Mouse (Mus musculus) CH12.LX (cell line): ENCODE measurements around the gene Fam13a. TPM values are rescaled to one million over a fixed set of nuclear protein-coding genes. Genes with fewer than 3 reads are reported as not detected.

ENCODE experiments used
- DNase-seq: peaks from one replicate; pipeline ENCODE4 v3.0.0-alpha.2; 2013; ENCODE audit errors: extremely low read depth
- H3K27ac ChIP-seq: 2 replicates; pipeline ENCODE4 v1.5.1; 2012; ENCODE audit warnings: low read depth, mild to moderate bottlenecking, control low read depth, moderate library complexity; ENCODE audit not compliant: insufficient read depth
- H3K27me3 ChIP-seq: replicated peaks from 2 replicates; pipeline ENCODE3; 2012; ENCODE audit warnings: inconsistent platforms
- H3K36me3 ChIP-seq, 2 experiments: replicated peaks in 1 of 2; 2 replicates each; pipeline versions ENCODE3 to v1.6.1; 2012; ENCODE audit warnings: inconsistent platforms in 1 of 2, low read length in 1 of 2, mild to moderate bottlenecking in 1 of 2, mixed read lengths in 1 of 2, moderate library complexity in 1 of 2; ENCODE audit not compliant: control insufficient read depth in 1 of 2, insufficient read depth in 1 of 2
- H3K4me1 ChIP-seq, 2 experiments: 2 replicates each; pipeline ENCODE4 v1.6.1; 2012; ENCODE audit warnings: inconsistent platforms in 1 of 2, moderate library complexity in 1 of 2; ENCODE audit not compliant: insufficient read depth in 2 of 2, control insufficient read depth in 1 of 2
- H3K4me2 ChIP-seq: 2 replicates; pipeline ENCODE4 v1.6.1; 2012; ENCODE audit warnings: low read depth, mild to moderate bottlenecking, control low read depth; ENCODE audit not compliant: poor library complexity, insufficient read depth, severe bottlenecking
- H3K4me3 ChIP-seq, 3 experiments: fragments of 150-350 bp in 1 of 3; sonication (generic) in 1 of 3; replicated peaks in 1 of 3; 2 replicates each; pipeline versions ENCODE3 to v1.5.1; 2011 to 2012; ENCODE audit warnings: low read depth in 2 of 3, low read length in 2 of 3, mild to moderate bottlenecking in 2 of 3, moderate library complexity in 2 of 3, control low read depth in 1 of 3, improper control_type of control experiment in 1 of 3, inconsistent platforms in 1 of 3, mixed read lengths in 1 of 3; ENCODE audit not compliant: poor library complexity in 1 of 3
- H3K79me2 ChIP-seq: replicated peaks from 2 replicates; pipeline ENCODE4 v1.6.1; 2012; ENCODE audit warnings: mild to moderate bottlenecking, moderate library complexity; ENCODE audit not compliant: control insufficient read depth, poor library complexity, insufficient read depth, severe bottlenecking; ENCODE audit errors: extremely low read depth
- H3K9ac ChIP-seq: 2 replicates; pipeline ENCODE4 v1.6.1; 2012; ENCODE audit warnings: low read depth, mild to moderate bottlenecking, control low read depth, moderate library complexity; ENCODE audit not compliant: insufficient read depth
- H3K9me3 ChIP-seq: replicated peaks from 2 replicates; pipeline ENCODE3; 2012; ENCODE audit warnings: low read length, inconsistent platforms, mixed read lengths
- CHD1 ChIP-seq: IDR thresholded peaks from 2 replicates; pipeline ENCODE4 v1.6.1; 2012; ENCODE audit warnings: low read depth, low read length, improper control_type of control experiment, inconsistent platforms
- CHD2 ChIP-seq: IDR thresholded peaks from 2 replicates; pipeline ENCODE4 v1.6.1; 2011; ENCODE audit warnings: low read length, improper control_type of control experiment
- CTCF ChIP-seq, 2 experiments: IDR thresholded peaks in 1 of 2; conservative IDR thresholded peaks in 1 of 2; 2 replicates each; pipeline ENCODE4 v1.5.1; 2011 to 2012; ENCODE audit warnings: low read depth in 2 of 2, low read length in 2 of 2, improper control_type of control experiment in 1 of 2, inconsistent platforms in 1 of 2, mild to moderate bottlenecking in 1 of 2, moderate library complexity in 1 of 2
- EP300 ChIP-seq: IDR thresholded peaks from 2 replicates; pipeline ENCODE4 v1.6.1; 2011; ENCODE audit warnings: low read length, improper control_type of control experiment
- HCFC1 ChIP-seq: IDR thresholded peaks from 2 replicates; pipeline ENCODE4 v1.6.1; 2012; ENCODE audit warnings: low read depth, mild to moderate bottlenecking, inconsistent platforms, low read length, improper control_type of control experiment
- JUND ChIP-seq: conservative IDR thresholded peaks from 2 replicates; pipeline ENCODE4 v1.6.1; 2011; ENCODE audit warnings: low read depth, low read length, improper control_type of control experiment
- KAT2A ChIP-seq: IDR thresholded peaks from 2 replicates; pipeline ENCODE4 v1.6.1; 2012; ENCODE audit warnings: low read length, improper control_type of control experiment, inconsistent platforms; ENCODE audit not compliant: insufficient replicate concordance
- MAFK ChIP-seq: IDR thresholded peaks from 2 replicates; pipeline ENCODE4 v1.6.1; 2011; ENCODE audit warnings: low read length, improper control_type of control experiment; ENCODE audit not compliant: insufficient replicate concordance
- MAX ChIP-seq: IDR thresholded peaks from 2 replicates; pipeline ENCODE4 v1.6.1; 2011; ENCODE audit warnings: low read length, improper control_type of control experiment
- MAZ ChIP-seq: IDR thresholded peaks from 2 replicates; pipeline ENCODE4 v1.6.1; 2012; ENCODE audit warnings: low read depth, mild to moderate bottlenecking, inconsistent platforms, low read length, improper control_type of control experiment, moderate library complexity
- MEF2A ChIP-seq: IDR thresholded peaks from 2 replicates; pipeline ENCODE4 v1.6.1; 2014; ENCODE audit warnings: low read depth, mild to moderate bottlenecking, inconsistent platforms, low read length, improper control_type of control experiment, borderline replicate concordance
- MYC ChIP-seq: IDR thresholded peaks from 2 replicates; pipeline ENCODE4 v1.6.1; 2011; ENCODE audit warnings: low read depth, mild to moderate bottlenecking, improper control_type of control experiment, low read length
- NELFE ChIP-seq: IDR thresholded peaks from 2 replicates; pipeline ENCODE4 v1.6.1; 2011; ENCODE audit warnings: low read depth, low read length, improper control_type of control experiment
- NRF1 ChIP-seq: IDR thresholded peaks from 2 replicates; pipeline ENCODE4 v1.6.1; 2014; ENCODE audit warnings: low read depth, mild to moderate bottlenecking, inconsistent platforms, low read length, improper control_type of control experiment, moderate library complexity
- PAX5 ChIP-seq: IDR thresholded peaks from 2 replicates; pipeline ENCODE4 v1.6.1; 2012; ENCODE audit warnings: low read length, inconsistent platforms, mixed read lengths
- POLR2A ChIP-seq: IDR thresholded peaks from 2 replicates; pipeline ENCODE4 v1.6.1; 2011; ENCODE audit warnings: low read depth, mild to moderate bottlenecking, improper control_type of control experiment, low read length
- SIN3A ChIP-seq: IDR thresholded peaks from 2 replicates; pipeline ENCODE4 v1.6.1; 2012; ENCODE audit warnings: low read length, improper control_type of control experiment, inconsistent platforms
- SMC3 ChIP-seq: IDR thresholded peaks from 2 replicates; pipeline ENCODE4 v1.6.1; 2011; ENCODE audit warnings: low read depth, low read length, improper control_type of control experiment
- TBP ChIP-seq: conservative IDR thresholded peaks from 2 replicates; pipeline ENCODE4 v1.6.1; 2011; ENCODE audit warnings: low read depth, low read length, improper control_type of control experiment
- TCF12 ChIP-seq: IDR thresholded peaks from 2 replicates; pipeline ENCODE4 v1.6.1; 2014; ENCODE audit warnings: low read depth, mild to moderate bottlenecking, inconsistent platforms, low read length, improper control_type of control experiment
- UBTF ChIP-seq: IDR thresholded peaks from 2 replicates; pipeline ENCODE4 v1.6.1; 2012; ENCODE audit warnings: low read depth, mild to moderate bottlenecking, inconsistent platforms, low read length, improper control_type of control experiment, moderate library complexity
- USF1 ChIP-seq: IDR thresholded peaks from 2 replicates; pipeline ENCODE4 v1.6.1; 2014; ENCODE audit warnings: low read depth, mild to moderate bottlenecking, inconsistent platforms, low read length, improper control_type of control experiment
- USF2 ChIP-seq: conservative IDR thresholded peaks from 2 replicates; pipeline ENCODE4 v1.6.1; 2011; ENCODE audit warnings: low read depth, low read length, improper control_type of control experiment
- ZC3H11A ChIP-seq: IDR thresholded peaks from 2 replicates; pipeline ENCODE4 v1.6.1; 2012; ENCODE audit warnings: low read depth, mild to moderate bottlenecking, inconsistent platforms, low read length, improper control_type of control experiment
- ZKSCAN1 ChIP-seq: IDR thresholded peaks from 2 replicates; pipeline ENCODE4 v1.6.1; 2012; ENCODE audit warnings: low read depth, inconsistent platforms, low read length, improper control_type of control experiment, borderline replicate concordance
- ZNF384 ChIP-seq: IDR thresholded peaks from 2 replicates; pipeline ENCODE4 v1.6.1; 2012; ENCODE audit warnings: low read depth, low read length, improper control_type of control experiment, inconsistent platforms
- dilution Hi-C: fragments of 300-500 bp; cut with MboI; formaldehyde crosslinking; loops from 2 replicates; pipeline ENCODE4 v1.14.3; 2020; ENCODE audit warnings: low sequenced_read_pairs; ENCODE audit not compliant: extremely low pct_unique_long_range_greater_than_20kb, extremely low pct_ligation_motif_present
- in situ Hi-C: fragments of 300-500 bp; cut with MboI; formaldehyde crosslinking; loops from 3 replicates; pipeline ENCODE4 v1.14.3; 2019; ENCODE audit warnings: low sequenced_read_pairs, low pct_ligation_motif_present, low pct_unique_long_range_greater_than_20kb, mixed read lengths
- polyA plus RNA-seq: library from polyadenylated mRNA; unstranded; fragments of >175 nt; gene quantifications from 2 replicates; pipeline ENCODE4 v1.2.1, GENCODE M21; 2012; ENCODE audit warnings: low read depth; ENCODE audit not compliant: insufficient read length
- total RNA-seq, 2 experiments: library from RNA; depleted of rRNA; stranded (reverse); fragments of 300-350 nt in 1 of 2; fragments of >200 nt in 1 of 2; gene quantifications; 2 replicates each; pipeline ENCODE4 v1.2.3; 2012 to 2014

Fam13a gene
- total and polyA plus RNA-seq, 3 experiments = 0.17 to 0.21 TPM; not detected in 1

- in situ Hi-C loops = no loop called here
- peaks cover 4 to 71% of the 10 kb centered on the region in 2 experiments for H3K36me3 ChIP-seq
Measured at GRCm38 (mm10) chr6:58896648-58897047, 127.7 kb downstream of the Fam13a start.

GRCm38 (mm10) chr6:58894994-58895393, 129.4 kb downstream of the Fam13a start:
- in situ Hi-C loops = no loop called here
- H3K4me3 ChIP-seq = no peak overlapping the region

More at GRCm38 (mm10) chr6:58896648-58897047, 127.7 kb downstream of the Fam13a start:
- Histone ChIP-seq H3K79me2 (no peaks in the 10 kb centered on the region), H3K27me3 (no peaks in the 10 kb centered on the region), H3K9ac (no peak overlapping the region), H3K27ac (no peak overlapping the region), H3K4me3 (no peak overlapping the region), H3K4me1 (peaks cover 0 to 2% of the 10 kb centered on the region in 2 experiments; a peak in 1 of 4 replicates), H3K4me2 (no peak overlapping the region), H3K9me3 (no peaks in the 10 kb centered on the region)
- TF ChIP-seq MEF2A (no peak), KAT2A (no peak), CHD2 (no peak), MAFK (no peak), ZKSCAN1 (no peak), MAZ (no peak), TBP (no peak), UBTF (no peak), SMC3 (no peak), CTCF (conservative IDR thresholded peaks at IDR 0.05 in 1 of 2, IDR thresholded peaks at IDR 0.05 in 1 of 2; ENCODE audit: low read depth in 2 of 2, low read length in 2 of 2) (no peak), CHD1 (no peak), TCF12 (no peak), EP300 (no peak), USF2 (no peak), ZNF384 (no peak), PAX5 (no peak), USF1 (no peak), POLR2A (no peak), NRF1 (no peak)
- no peak for DNase-seq
- dilution Hi-C loops = no loop called here

More at GRCm38 (mm10) chr6:58894994-58895393, 129.4 kb downstream of the Fam13a start:
- Histone ChIP-seq H3K4me2 (no peak overlapping the region), H3K27ac (no peak overlapping the region), H3K9ac (no peak overlapping the region), H3K36me3 (peaks cover 11 to 74% of the 10 kb centered on the region in 2 experiments), H3K4me1 (no peaks in the 10 kb centered on the region), H3K27me3 (no peaks in the 10 kb centered on the region), H3K9me3 (no peaks in the 10 kb centered on the region), H3K79me2 (no peaks in the 10 kb centered on the region)
- dilution Hi-C loops = no loop called here
- TF ChIP-seq JUND (no peak), KAT2A (no peak), TBP (no peak), SIN3A (no peak), MYC (no peak), NELFE (no peak), CTCF (conservative IDR thresholded peaks at IDR 0.05 in 1 of 2, IDR thresholded peaks at IDR 0.05 in 1 of 2; ENCODE audit: low read depth in 2 of 2, low read length in 2 of 2) (no peak), ZC3H11A (no peak), MEF2A (no peak), MAX (no peak), EP300 (no peak), SMC3 (no peak), NRF1 (no peak), HCFC1 (no peak)
- no peak for DNase-seq
